Mouse (Mus musculus) small intestine, adult 2 months (tissue): ENCODE data around the gene Lrtm2. TPM values are rescaled to one million over a fixed set of nuclear protein-coding genes. Genes with fewer than 3 reads are reported as not detected.
"Not testable (repeated sequence)": the region's sequence is repeated elsewhere in the genome, so short reads cannot be mapped to it uniquely, and the experiment has no call there.

Experiments used
- H3K27ac ChIP-seq: fragments of 200-500 bp; 2 replicates; pipeline ENCODE4 v1.5.1; 2012; ENCODE audit warnings: low read depth, low read length, control low read depth, inconsistent platforms; ENCODE audit not compliant: insufficient read depth
- H3K27me3 ChIP-seq: fragments of 200-500 bp; 2 replicates; pipeline ENCODE4 v1.6.1; 2012; ENCODE audit warnings: mild to moderate bottlenecking, moderate library complexity, low read length, inconsistent platforms; ENCODE audit not compliant: control insufficient read depth, insufficient read depth
- H3K36me3 ChIP-seq: fragments of 200-500 bp; 2 replicates; pipeline ENCODE4 v1.6.1; 2012; ENCODE audit warnings: mild to moderate bottlenecking, low read length, control low read depth, inconsistent platforms; ENCODE audit not compliant: control insufficient read depth, insufficient read depth
- H3K4me1 ChIP-seq: fragments of 200-500 bp; 2 replicates; pipeline ENCODE4 v1.6.1; 2012; ENCODE audit warnings: low read length, inconsistent platforms, mixed read lengths; ENCODE audit not compliant: control insufficient read depth, insufficient read depth, insufficient read length
- H3K4me3 ChIP-seq: fragments of 200-500 bp; 2 replicates; pipeline ENCODE4 v1.5.1; 2012; ENCODE audit warnings: low read depth, mild to moderate bottlenecking, control low read depth, inconsistent platforms, low read length, moderate library complexity
- CTCF ChIP-seq: fragments of 200-500 bp; IDR thresholded peaks from 2 replicates; pipeline ENCODE4 v1.5.1; 2012; ENCODE audit warnings: low read depth, mild to moderate bottlenecking, control low read depth, inconsistent platforms, low read length, moderate library complexity, mixed read lengths; ENCODE audit not compliant: insufficient replicate concordance, insufficient read length; ENCODE audit errors: extremely low read depth
- POLR2A ChIP-seq: fragments of 200-500 bp; IDR thresholded peaks from 2 replicates; pipeline ENCODE4 v1.6.1; 2012; ENCODE audit warnings: low read depth, mild to moderate bottlenecking, control low read depth, inconsistent platforms, low read length, moderate library complexity
- WGBS: fragments of 180-500 bp; shearing (Covaris S2); methylation state at CpG from one replicate; pipeline ENCODE4 v1.1.7; 2018; 5-methylcytosine and 5-hydroxymethylcytosine counted together
- polyA plus RNA-seq: library from polyadenylated mRNA; depleted of rRNA; stranded (reverse); fragments of >200 nt; gene quantifications from 2 replicates; pipeline ENCODE4 v1.2.3, GENCODE M21; 2012

Gene Lrtm2
- polyA plus RNA-seq, 1 experiment: not detected

- no peak overlapping the region for H3K27ac ChIP-seq
- no peak overlapping the region for H3K4me3 ChIP-seq
- WGBS: 48% methylated on average over 2 of the region's 2 CpGs
- no peak for TF ChIP-seq CTCF
- TF ChIP-seq POLR2A: no peak
- H3K4me1 ChIP-seq: no peaks in the 10 kb centered on the region
- no peaks in the 10 kb centered on the region for H3K27me3 ChIP-seq
- H3K36me3 ChIP-seq: peaks cover 51% of the 10 kb centered on the region
These were observed 36.8 kb upstream of the Lrtm2 start for GRCm38 (mm10) chr6:119367382-119367781.

GRCm38 (mm10) chr6:119366800-119367199 lies 36.2 kb upstream of the Lrtm2 start:
- WGBS: 45% methylated on average over 4 of the region's 4 CpGs
- H3K4me1 ChIP-seq: not testable (repeated sequence)
- H3K36me3 ChIP-seq: peaks cover 54% of the 10 kb centered on the region

DNA sequence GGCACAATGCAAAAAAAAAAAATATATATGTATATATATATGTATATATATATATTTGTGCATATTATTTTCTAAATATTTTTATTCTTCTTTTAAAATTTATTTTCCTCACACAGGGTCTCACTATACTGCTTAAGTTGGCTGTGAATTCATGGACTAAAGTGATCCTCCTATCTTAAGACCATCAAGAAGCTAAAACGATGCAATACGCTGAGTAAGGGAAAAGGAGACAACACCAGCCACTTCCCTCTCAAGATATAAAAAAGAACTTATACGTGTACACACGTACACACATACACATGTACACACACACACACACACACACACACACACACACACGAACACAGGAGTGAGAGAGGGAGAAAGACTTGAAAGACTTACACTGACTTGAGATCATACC lies 33.0 kb upstream of the Lrtm2 start:
- no peak for TF ChIP-seq POLR2A
- no peak for TF ChIP-seq CTCF

More at GRCm38 (mm10) chr6:119366800-119367199, 36.2 kb upstream of the Lrtm2 start:
- not testable (repeated sequence) for H3K27ac ChIP-seq, H3K4me3 ChIP-seq, H3K27me3 ChIP-seq

DNA sequence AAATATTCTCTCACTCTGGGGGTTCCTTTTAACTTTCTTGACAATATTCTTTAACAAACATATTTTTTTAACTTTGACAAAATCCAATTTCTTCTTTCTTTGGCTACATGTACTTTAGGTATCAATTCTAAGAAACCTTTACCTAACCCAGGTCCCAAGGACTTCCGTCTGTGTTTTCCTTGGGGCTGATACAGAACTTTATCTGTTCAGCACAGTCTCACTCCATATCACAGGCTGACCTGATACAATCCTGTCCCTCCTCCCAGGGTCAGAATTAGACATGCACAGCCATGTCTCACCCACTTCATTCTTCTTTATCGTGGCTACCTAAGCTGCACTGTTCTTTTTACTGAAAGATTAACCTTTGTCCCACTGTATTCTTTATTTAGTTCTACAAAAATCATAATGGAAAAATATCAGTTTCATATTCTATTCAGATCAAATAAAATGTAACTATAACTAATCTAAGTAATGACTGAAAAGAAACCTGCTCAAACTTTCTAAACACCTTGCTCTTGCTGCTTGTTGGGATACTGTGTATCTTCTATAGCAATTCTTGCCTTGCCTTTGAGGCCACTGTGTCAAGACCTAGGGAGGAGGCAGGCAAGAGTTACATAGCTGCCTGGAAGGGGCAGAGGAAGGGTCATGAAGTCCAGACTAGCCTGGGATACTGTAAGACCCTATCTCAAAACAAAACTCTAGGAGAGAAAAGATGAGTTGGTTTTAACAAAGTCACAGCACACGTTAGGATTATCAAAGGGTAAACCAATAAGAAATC lies 30.5 kb upstream of the Lrtm2 start:
- no peak overlapping the region for H3K27ac ChIP-seq
- TF ChIP-seq CTCF (no peak), POLR2A (no peak)
- no peak overlapping the region for H3K4me3 ChIP-seq
- H3K27me3 ChIP-seq: no peaks in the 10 kb centered on the region
- no peaks in the 10 kb centered on the region for H3K4me1 ChIP-seq
- 81% methylated on average over 3 of the region's 3 CpGs for WGBS
- H3K36me3 ChIP-seq: peaks cover 72% of the 10 kb centered on the region

More for the DNA sequence above, 33.0 kb upstream of the Lrtm2 start:
- Histone ChIP-seq H3K27me3 (no peaks in the 10 kb centered on the region), H3K4me1 (no peaks in the 10 kb centered on the region), H3K36me3 (peaks cover 66% of the 10 kb centered on the region), H3K4me3 (no peak overlapping the region), H3K27ac (no peak overlapping the region)
- WGBS: 85% methylated on average over 5 of the region's 5 CpGs

DNA sequence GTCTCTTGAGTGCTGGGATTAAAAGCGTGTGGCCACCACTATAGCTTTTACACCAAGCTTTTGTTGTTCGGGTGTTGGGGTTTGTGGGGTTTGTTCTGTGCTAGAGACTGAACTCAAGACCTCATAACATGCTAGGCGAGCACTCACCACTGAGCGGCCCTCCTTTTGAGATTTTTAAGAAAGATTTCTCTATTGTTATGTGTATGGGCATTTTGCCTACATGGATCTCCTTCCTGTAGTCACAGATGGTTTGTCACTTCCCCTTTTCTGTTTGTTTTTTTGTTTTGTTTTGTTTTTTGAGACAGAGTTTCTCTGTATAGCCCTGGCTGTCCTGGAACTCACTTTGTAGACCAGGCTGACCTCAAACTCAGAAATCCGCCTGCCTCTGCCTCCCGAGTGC lies 29.7 kb upstream of the Lrtm2 start:
- H3K4me3 ChIP-seq, H3K27me3 ChIP-seq, H3K4me1 ChIP-seq, H3K27ac ChIP-seq: not testable (repeated sequence)
- WGBS: 87% methylated on average over 6 of the region's 6 CpGs
- peaks cover 78% of the 10 kb centered on the region for H3K36me3 ChIP-seq

DNA sequence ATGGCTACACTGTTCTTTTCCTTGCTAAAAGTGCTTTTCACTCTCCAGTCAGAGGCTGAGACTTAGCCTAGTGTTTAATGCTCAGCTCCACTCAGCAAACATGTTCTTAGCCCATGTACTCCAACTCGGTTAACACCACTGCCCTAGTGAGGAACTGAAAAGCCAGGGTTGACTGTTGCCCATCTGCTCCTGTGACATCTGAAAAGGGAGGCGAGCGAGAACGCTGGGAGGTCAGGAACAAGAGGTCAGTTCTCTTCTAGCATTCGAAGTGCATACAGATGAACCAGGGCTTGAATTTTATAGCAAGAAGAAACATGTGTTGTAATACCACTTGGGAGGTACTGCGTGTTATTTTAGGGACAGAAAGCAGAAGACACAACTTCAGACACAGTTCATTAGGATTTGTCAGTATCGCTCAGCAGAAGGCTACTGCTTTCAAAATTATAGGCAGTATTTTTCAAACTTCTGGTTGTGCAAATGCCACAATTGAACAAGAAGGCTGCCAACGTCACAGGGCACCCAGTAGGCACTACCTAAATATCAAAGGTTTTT lies 27.5 kb upstream of the Lrtm2 start:
- TF ChIP-seq POLR2A: no peak
- no peak for TF ChIP-seq CTCF
- H3K4me3 ChIP-seq: no peak overlapping the region
- no peak overlapping the region for H3K27ac ChIP-seq
- WGBS: 93% methylated on average over 8 of the region's 8 CpGs
- H3K27me3 ChIP-seq: no peaks in the 10 kb centered on the region
- no peaks in the 10 kb centered on the region for H3K4me1 ChIP-seq
- H3K36me3 ChIP-seq: peaks cover 82% of the 10 kb centered on the region

- Histone ChIP-seq H3K4me3 (no peak overlapping the region), H3K27ac (no peak overlapping the region), H3K4me1 (no peaks in the 10 kb centered on the region), H3K36me3 (peaks cover 39% of the 10 kb centered on the region), H3K27me3 (no peaks in the 10 kb centered on the region)
- 37% methylated on average over 6 of the region's 6 CpGs for WGBS
- TF ChIP-seq POLR2A (no peak), CTCF (no peak)
These were observed 21.9 kb upstream of the Lrtm2 start for GRCm38 (mm10) chr6:119352501-119352900.
